Mouse (Mus musculus) 416B (cell line): Measurements from ENCODE around the gene Entr1.

ENCODE experiments used
- DNase-seq: peaks from one replicate; pipeline ENCODE4 v3.0.0; 2011; ENCODE audit warnings: low read depth

Gene Entr1

DNA sequence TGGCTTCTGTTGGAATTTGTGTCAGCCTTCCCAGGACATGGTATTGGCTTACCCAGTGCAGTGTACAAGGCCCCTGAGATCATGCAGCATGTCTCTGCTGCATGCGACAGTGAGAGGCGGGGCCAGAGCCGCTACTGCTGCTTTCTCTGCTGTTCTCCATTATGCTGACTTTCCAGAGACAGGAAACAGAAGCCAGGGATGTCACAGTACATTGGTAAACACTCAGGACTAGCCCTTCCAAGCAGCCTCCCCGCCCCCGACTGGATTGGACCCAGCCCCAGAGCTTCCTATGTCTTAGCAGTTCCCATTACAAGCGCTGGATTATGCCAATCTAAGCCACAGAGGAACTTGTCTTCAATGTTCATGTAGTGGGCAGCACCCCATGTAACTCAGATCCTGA lies 40.9 kb downstream of the Entr1 start:
- DNase-seq, result no peak

DNA sequence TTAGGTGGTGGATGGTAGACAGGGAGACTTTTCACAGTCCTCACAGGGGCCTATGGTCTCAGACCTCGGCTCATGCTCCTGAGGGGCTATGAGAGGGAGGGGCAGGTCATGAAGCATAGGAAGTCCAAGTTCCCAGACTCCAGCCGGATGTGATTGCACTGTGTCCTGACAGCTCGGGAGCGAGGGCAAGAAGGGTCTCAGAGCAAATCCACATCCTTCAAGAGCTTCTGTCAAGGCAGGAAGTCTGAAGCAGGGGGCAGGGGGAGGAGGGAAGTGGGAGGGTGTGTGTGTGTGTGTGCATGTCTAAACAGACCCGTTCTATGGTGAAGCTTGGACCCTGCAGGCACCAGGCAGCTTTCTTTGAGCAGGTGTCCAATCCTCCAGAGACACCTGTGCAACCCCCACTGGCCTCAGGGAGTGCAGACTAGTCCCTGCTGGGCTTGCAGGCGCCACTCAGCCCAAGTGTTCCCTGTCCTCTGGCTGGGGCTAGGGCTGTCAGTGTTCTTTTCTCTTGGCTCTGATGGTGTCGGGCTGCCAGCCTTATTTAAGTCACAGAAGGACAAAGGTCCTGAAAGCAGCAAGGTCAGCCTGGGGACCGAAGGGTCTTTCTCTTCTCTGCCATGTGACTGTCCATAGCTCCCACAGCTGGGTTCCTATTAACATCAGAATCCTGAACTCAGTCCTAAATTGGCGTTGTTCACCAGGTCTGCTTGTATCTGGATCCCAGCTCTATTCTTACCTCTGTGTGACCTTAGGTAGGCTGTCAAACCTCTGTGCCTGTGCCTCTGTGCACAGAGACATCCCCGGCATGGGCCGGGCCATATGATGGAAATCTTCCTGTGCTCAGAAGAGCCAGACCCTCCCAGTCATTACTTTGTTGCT lies 46.3 kb downstream of the Entr1 start:
- DNase-seq, result no peak

DNA sequence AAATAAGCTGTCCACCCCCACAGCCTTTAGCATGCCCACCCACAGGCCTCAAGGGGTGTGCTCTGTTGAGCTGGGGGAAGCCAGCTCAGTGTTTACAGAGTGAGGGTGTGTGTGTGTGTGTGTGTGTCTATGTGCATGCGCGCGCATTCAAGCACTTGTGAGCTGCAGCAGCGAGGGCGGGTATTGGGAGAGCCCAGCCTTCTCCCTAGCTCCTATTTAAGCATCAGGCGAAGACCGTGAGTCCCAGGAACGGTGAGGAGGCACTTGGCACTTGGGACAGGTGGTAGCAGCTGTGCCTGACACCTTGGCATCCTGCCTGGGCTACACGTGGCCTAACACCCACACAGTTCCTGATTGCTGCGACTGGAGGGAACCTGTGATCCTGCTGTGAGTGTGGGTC lies 47.1 kb downstream of the Entr1 start:
- DNase-seq, result no peak

DNA sequence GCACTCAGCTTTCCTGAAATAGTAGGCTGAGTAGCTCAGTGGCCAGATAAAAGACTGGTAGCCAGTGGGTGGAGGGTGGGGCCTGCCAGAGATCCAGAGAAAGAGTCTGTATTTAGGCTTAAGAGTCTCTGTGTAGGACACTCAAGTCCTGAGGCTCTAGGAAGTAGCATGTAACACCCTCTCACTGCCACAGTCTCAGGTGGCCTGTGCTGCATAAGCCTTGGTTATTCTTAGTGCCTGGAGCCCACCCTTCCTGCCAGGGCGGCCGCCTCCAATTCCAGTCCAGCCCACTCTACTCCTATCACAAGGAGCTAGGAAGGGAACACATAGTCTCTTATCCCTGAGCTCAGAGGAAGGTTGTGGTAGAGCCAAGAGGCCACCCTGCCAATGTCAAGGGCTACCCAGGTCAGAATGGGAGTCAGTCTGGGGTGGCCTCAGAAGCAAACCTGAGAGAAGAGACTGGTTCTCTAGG lies 47.6 kb downstream of the Entr1 start:
- DNase-seq, result no peak

DNA sequence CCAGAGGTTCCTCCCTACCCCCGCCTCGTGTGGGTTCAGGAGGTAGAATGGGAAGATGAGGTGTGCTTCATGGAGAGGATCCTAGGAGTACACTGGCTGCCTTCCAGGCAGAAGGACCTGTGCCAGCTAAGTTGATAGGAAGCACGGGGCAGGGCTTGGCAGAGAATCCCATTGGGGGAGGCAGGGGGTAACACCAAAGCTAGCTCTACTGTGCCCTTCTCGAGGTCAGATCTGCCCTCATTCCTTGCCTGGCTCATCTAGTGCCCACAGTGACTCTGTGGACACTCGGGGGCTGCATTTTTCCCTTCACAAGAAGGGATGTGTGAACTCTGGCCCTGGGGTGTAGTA lies 49.9 kb downstream of the Entr1 start:
- no peak for DNase-seq

DNA sequence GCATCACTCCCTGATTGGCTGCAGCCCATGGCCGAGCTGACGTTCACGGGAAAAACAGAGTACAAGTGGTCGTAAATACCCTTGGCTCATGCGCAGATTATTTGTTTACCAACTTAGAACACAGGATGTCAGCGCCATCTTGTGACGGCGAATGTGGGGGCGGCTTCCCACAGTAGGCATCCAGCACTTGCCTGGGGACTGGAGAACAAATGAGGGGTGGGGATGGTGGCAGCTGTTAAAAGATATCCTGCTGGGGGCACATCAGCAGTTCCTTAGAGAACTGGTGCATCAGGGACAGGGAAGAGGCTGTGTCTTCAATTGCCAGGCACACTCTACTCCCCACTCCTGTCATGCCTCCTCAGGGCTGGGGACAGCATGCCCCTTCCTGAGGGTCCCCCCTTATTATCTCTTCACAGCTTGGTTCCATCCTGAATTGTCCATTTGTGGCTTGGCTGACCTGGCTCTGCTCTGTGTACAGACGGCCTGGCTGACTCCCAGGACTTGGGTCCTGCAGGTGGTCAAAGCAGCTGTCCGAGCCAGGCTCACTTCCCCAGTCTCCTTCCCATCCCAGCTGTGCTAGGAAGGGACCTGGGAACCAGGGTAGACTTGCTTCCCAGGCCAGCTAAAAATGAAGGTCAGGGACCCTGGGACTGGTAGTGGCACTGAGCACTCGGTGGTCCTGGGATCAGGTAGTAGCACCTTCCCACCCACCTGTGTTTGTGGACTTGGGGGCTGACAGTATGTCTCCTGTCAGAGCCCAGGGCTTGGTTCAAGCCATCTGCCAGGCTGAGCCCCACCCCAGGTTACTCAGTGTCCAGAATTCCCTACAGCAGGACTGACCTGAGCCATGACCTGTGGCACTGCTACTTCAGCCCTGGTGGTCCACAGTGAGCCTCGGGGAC lies 50.6 kb downstream of the Entr1 start:
- no peak for DNase-seq
